Mouse (Mus musculus) hindbrain, embryonic 15.5 days (tissue): ENCODE data around the gene Fam227b. TPM values are rescaled to one million over a fixed set of nuclear protein-coding genes. Genes with fewer than 3 reads are reported as not detected.

Experiments used
- ATAC-seq: fragments of 200-750 bp; cut with Nextera tagmentation; 2 replicates; pipeline ENCODE4 v1.8.0; 2017; ENCODE audit warnings: low read depth, moderate number of reproducible peaks, moderate TSS enrichment; ENCODE audit not compliant: low FRiP score
- H3K27ac ChIP-seq: fragments of 300-500 bp; sonication (generic); replicated peaks from 2 replicates; pipeline ENCODE4 v1.5.1; 2015; ENCODE audit warnings: mild to moderate bottlenecking, inconsistent platforms
- H3K27me3 ChIP-seq: fragments of 300-500 bp; sonication (generic); 2 replicates; pipeline ENCODE4 v1.6.1; 2015; ENCODE audit warnings: control low read depth, inconsistent platforms
- H3K36me3 ChIP-seq: fragments of 300-500 bp; sonication (generic); 2 replicates; pipeline ENCODE4 v1.6.1; 2015; ENCODE audit warnings: control low read depth, inconsistent platforms
- H3K4me1 ChIP-seq: fragments of 300-500 bp; sonication (generic); replicated peaks from 2 replicates; pipeline ENCODE4 v1.6.1; 2015; ENCODE audit warnings: control low read depth, inconsistent platforms
- H3K4me2 ChIP-seq: fragments of 300-500 bp; sonication (generic); 2 replicates; pipeline ENCODE4 v1.6.1; 2015; ENCODE audit warnings: moderate library complexity, mild to moderate bottlenecking, inconsistent platforms
- H3K4me3 ChIP-seq: fragments of 300-500 bp; sonication (generic); 2 replicates; pipeline ENCODE4 v1.5.1; 2015; ENCODE audit warnings: mild to moderate bottlenecking, inconsistent platforms
- H3K9ac ChIP-seq: fragments of 300-500 bp; sonication (generic); 2 replicates; pipeline ENCODE4 v1.6.1; 2015; ENCODE audit warnings: inconsistent platforms
- H3K9me3 ChIP-seq: fragments of 300-500 bp; sonication (generic); 2 replicates; pipeline ENCODE4 v1.6.1; 2016; ENCODE audit warnings: control low read depth, inconsistent platforms
- WGBS: fragments of 180-500 bp; shearing (Covaris S2); methylation state at CpG from one replicate; pipeline ENCODE4 v1.1.7; 2015; 5-methylcytosine and 5-hydroxymethylcytosine counted together
- polyA plus RNA-seq: library from polyadenylated mRNA; unstranded; fragments of >200 nt; fragmentation: Nextera tagmentation; extraction: Ambion mirVana; gene quantifications from 2 replicates; pipeline ENCODE4 v1.2.1, GENCODE M21; 2015

Fam227b gene
- polyA plus RNA-seq, 1 experiment from 2014 or later: not detected

DNA sequence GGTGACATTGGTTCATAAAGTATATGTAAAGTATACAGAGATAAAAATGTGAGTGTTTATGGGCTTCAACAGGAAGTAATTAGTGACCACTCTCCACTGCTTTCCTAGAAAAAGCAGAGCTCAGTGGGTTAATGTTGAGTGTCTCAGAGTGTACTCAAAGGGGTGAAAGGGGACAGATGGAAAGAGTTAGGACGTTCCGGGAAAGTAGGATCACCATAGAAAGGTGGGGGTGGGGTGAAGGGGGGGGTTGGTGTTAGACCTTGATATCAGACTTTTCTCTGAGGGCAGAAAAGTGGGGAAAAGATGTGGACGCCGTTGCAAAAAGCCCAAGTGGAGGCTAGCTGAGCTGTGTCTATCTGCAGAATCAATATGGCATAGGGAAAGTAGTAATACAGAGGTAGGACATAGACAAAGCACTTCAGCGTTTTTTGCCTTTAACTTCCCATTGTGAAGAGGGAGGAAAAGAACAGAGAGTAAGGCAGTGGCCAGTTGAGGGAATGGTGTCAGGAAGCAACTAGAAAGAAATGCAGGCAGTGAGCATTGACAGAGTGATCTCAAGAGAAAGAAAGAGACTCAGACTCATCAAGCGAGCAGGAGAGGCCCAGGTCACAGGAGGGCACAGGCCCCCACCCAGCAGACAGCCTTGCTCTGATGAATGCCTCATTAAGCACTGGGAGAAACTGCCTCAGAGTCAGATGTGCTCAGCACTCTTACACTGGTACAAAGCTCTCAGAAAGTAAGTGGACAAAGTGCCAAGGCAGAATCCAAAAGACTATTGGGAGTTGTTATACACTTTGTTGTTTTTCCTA, 98.9 kb downstream of the Fam227b start:
- no peak for ATAC-seq
- H3K4me1 ChIP-seq: no peaks in the 10 kb centered on the region
- no peaks in the 10 kb centered on the region for H3K36me3 ChIP-seq
- WGBS: 34% methylated on average over 6 of the region's 6 CpGs
- H3K4me2 ChIP-seq: no peak overlapping the region
- no peaks in the 10 kb centered on the region for H3K9me3 ChIP-seq
- H3K27me3 ChIP-seq: no peaks in the 10 kb centered on the region
- H3K9ac ChIP-seq: no peak overlapping the region
- H3K4me3 ChIP-seq: no peak overlapping the region
- no peak overlapping the region for H3K27ac ChIP-seq

GRCm38 (mm10) chr2:126045621-126046020, 106.2 kb downstream of the Fam227b start:
- no peak overlapping the region for H3K27ac ChIP-seq
- H3K9me3 ChIP-seq: no peaks in the 10 kb centered on the region
- H3K4me1 ChIP-seq: no peaks in the 10 kb centered on the region
- no peak overlapping the region for H3K4me3 ChIP-seq
- ATAC-seq: no peak
- H3K9ac ChIP-seq: no peak overlapping the region
- no peak overlapping the region for H3K4me2 ChIP-seq
- no peaks in the 10 kb centered on the region for H3K27me3 ChIP-seq
- WGBS: 91% methylated on average over 5 of the region's 5 CpGs
- no peaks in the 10 kb centered on the region for H3K36me3 ChIP-seq

DNA sequence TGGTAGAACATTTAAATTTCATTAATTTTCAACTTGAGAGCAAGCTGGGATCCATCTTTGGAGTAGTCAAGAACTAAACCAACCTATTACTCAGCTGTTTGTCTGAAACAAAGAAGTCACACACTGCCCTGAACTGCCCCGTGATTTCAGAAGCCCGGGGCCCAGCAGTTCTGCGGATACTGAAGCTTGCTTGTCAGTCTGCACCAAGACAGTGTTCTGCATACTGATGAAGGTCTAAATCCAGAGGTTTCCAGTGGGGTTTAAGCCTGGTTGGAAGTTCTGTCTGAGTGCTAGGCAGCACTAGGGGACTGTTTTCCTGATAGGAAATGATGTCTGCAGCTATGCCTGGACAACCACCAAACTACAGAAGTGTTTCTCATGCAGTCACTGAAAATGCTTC, 109.1 kb downstream of the Fam227b start:
- Histone ChIP-seq H3K4me2 (no peak overlapping the region), H3K27me3 (no peaks in the 10 kb centered on the region), H3K36me3 (no peaks in the 10 kb centered on the region), H3K9ac (no peak overlapping the region), H3K27ac (no peak overlapping the region), H3K4me3 (no peak overlapping the region), H3K4me1 (no peaks in the 10 kb centered on the region), H3K9me3 (no peaks in the 10 kb centered on the region)
- ATAC-seq: no peak
- WGBS: 29% methylated on average over 3 of the region's 3 CpGs

DNA sequence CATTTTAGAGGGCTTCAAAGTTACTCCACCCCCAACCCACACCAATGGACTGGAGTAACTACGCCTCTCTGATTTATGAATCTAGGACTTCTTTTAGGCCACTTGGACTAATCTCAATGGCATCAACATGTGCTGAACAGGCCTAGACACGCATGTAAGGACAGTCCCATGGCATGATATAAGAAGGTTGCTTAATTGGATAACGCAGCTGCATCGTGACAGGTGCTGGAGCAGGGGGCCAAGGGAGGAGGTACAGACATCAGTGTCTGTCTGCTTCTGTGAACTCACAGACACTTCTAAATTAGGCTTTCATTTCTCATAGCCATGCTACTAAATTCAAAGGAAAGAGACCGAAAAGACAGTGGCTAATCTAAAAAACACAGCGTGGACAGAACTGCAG, 110.6 kb downstream of the Fam227b start:
- no peak for ATAC-seq
- Histone ChIP-seq H3K4me1 (no peaks in the 10 kb centered on the region), H3K27me3 (no peaks in the 10 kb centered on the region), H3K4me2 (no peak overlapping the region), H3K9me3 (no peaks in the 10 kb centered on the region), H3K27ac (no peak overlapping the region), H3K9ac (no peak overlapping the region), H3K36me3 (no peaks in the 10 kb centered on the region), H3K4me3 (no peak overlapping the region)
- 90% methylated on average over 6 of the region's 6 CpGs for WGBS

DNA sequence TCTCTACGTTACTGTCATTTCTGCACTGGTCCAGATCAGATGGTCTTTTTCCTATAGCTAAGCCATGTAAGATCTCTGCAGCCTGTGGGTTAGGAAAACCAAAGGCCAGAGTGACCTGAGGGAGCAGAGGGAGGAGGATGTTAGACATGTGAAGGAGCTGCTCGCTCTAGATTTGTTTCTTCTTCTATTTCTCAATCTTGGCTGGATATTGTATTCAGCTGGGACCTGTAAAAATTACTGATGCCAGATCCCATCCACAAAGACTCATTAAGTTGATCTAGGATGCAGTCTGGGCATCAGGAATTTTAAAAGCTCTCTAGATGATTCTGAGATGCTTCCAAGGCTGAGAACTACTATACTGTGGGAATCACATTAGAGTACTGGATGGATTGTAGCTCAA, 111.2 kb downstream of the Fam227b start:
- 89% methylated on average over 2 of the region's 2 CpGs for WGBS

GRCm38 (mm10) chr2:126039414-126039891, 112.4 kb downstream of the Fam227b start:
- H3K27me3 ChIP-seq: no peaks in the 10 kb centered on the region
- 67% methylated on average over 4 of the region's 4 CpGs for WGBS
- H3K27ac ChIP-seq: no peak overlapping the region
- H3K9ac ChIP-seq: no peak overlapping the region
- ATAC-seq: no peak
- no peaks in the 10 kb centered on the region for H3K9me3 ChIP-seq
- H3K4me2 ChIP-seq: no peak overlapping the region
- H3K36me3 ChIP-seq: no peaks in the 10 kb centered on the region
- no peak overlapping the region for H3K4me3 ChIP-seq
- H3K4me1 ChIP-seq: no peaks in the 10 kb centered on the region

More for the DNA sequence above, 111.2 kb downstream of the Fam227b start:
- H3K4me2 ChIP-seq: no peak overlapping the region
- no peak for ATAC-seq
- H3K4me3 ChIP-seq: no peak overlapping the region
- H3K27ac ChIP-seq: no peak overlapping the region
- H3K27me3 ChIP-seq: no peaks in the 10 kb centered on the region
- no peak overlapping the region for H3K9ac ChIP-seq
- no peaks in the 10 kb centered on the region for H3K9me3 ChIP-seq
- no peaks in the 10 kb centered on the region for H3K4me1 ChIP-seq
- no peaks in the 10 kb centered on the region for H3K36me3 ChIP-seq

DNA sequence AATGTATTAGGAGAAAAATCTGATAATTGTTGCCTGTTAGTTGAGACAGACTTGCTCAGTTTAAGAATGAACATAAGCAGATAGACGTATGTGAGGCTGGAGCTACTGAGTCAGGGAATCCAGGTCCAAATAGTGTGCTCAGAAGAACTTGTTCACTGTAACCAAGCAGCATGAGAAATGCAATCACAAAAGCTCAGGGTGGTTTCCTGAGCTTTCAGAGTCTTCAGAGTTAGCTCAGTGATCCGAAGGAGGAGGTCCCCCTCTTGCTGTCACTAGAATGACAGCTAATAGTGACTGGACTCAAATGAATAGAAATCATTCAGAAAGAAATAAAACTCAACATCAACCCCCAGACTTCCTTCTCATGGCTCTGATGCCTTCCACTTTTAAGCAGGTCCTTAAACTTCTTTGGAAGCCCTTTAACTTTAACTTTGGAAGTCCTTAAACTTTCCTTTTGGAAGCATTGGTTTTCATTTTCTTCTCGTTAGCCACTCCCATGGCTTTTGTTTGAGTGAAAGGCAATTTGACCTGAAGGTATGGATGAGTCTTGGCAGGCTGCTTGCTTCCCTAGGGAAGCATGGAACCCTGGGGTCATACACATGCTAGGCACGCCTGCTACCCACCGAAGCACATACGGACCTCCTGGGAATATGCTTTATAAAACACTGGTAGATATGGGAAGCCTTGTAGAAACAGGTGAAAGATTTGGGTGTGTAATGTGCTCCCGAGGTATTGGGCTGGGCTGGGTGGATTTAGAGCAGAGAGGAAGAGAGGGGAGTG, 113.4 kb downstream of the Fam227b start:
- 60% methylated on average over 7 of the region's 7 CpGs for WGBS

DNA sequence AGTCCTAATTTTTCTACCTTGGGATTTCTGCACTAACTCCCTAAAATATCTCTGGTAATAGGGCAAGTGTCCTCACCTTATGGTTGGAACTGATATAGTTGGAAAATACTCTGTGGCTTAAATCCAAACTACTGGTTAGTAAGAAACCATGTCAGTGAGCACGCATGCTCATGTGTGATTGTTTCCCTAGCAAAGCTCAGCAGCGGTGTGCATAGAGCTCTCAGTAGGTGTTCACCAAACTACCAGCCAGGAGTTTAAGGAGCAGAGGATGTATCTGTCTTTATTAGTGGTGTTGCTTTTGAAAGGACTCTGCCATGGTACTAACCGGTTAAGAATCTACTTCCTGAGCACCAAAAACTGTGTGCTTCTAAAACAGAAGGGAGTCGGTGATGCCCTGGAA, 115.7 kb downstream of the Fam227b start:
- Histone ChIP-seq H3K4me1 (no peaks in the 10 kb centered on the region), H3K27ac (no peak overlapping the region), H3K9ac (no peak overlapping the region), H3K36me3 (no peaks in the 10 kb centered on the region), H3K9me3 (no peaks in the 10 kb centered on the region), H3K4me2 (no peak overlapping the region), H3K27me3 (no peaks in the 10 kb centered on the region), H3K4me3 (no peak overlapping the region)
- no peak for ATAC-seq
- WGBS: 91% methylated on average over 4 of the region's 4 CpGs

More for the DNA sequence above, 113.4 kb downstream of the Fam227b start:
- H3K9me3 ChIP-seq: no peaks in the 10 kb centered on the region
- no peak overlapping the region for H3K4me3 ChIP-seq
- H3K4me1 ChIP-seq: no peaks in the 10 kb centered on the region
- no peaks in the 10 kb centered on the region for H3K36me3 ChIP-seq
- no peaks in the 10 kb centered on the region for H3K27me3 ChIP-seq
- no peak overlapping the region for H3K9ac ChIP-seq
- H3K27ac ChIP-seq: no peak overlapping the region
- H3K4me2 ChIP-seq: no peak overlapping the region
- no peak for ATAC-seq

DNA sequence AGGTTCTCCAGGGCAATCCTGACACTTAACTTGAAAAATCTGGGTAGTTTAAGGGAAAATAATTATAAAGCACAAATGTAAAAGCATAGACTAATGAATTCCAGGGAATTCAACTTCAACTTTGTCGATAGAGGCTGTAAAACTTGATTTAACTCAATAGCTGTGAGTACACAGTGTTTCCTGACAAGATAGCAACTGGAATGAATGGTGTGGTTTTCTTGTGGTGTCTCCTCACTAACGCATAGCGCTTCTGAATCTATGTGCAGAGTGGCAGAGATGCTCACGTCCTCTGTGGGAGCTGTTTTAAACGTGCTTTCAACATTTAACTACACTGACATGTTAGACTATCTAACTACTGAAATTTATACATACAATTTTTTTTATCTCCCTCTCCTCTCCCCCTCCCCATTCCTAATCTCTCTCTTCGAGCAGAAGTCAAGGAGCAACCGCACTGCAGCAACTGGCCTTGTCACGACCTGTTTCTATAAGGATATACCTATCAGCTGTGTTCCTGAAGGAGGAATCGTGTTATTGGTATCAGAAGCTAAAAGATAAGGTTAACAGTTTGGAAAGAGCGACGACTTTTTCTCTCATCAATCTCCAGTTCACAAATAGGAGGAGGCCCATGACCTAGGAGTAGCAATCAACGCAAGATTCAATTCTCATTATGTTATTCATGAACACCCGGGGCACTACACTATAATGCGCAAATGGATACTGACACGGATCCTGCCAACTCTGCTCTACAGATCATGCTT, 116.6 kb downstream of the Fam227b start:
- Histone ChIP-seq H3K9me3 (no peaks in the 10 kb centered on the region), H3K27me3 (no peaks in the 10 kb centered on the region), H3K4me3 (no peak overlapping the region), H3K4me1 (no peaks in the 10 kb centered on the region), H3K27ac (no peak overlapping the region), H3K36me3 (no peaks in the 10 kb centered on the region), H3K9ac (no peak overlapping the region), H3K4me2 (no peak overlapping the region)
- ATAC-seq: no peak
- 80% methylated on average over 15 of the region's 15 CpGs for WGBS

DNA sequence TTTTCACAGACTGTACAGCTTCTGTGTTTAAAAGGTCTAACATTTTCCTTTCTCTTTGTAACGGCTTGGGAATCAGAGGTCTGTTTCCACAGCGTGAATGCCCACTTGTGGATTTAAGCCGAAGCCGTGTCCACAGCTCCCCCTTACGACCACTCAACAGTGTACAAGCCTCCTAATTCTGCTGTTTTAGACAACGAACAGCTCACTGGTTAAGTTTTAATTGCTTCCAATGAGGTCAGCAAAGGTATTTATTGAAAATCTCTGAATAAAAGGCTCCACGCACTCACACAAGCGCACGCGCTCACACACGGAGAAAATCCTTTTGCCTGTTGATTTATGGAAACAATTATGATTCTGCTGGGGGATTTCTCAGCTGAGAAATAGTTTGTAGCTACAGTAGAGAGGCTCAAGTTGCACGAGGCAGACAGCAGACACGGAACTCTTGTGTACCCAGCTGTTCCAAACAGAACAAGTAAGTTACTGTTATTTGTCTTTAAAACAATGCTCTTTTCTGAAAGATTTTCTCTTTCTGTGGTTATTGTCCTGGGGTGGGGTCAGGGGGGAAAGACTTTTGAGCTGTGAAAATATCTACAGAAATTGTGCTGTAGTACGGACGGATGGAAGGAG, 117.3 kb downstream of the Fam227b start, which contains the start of gene Fgf7:
TSS of gene Fgf7 (plus strand) at position 280 of the 627 bp plus-strand sequence.
- no peaks in the 10 kb centered on the region for H3K27me3 ChIP-seq
- no peak within 1 kb of the TSS for H3K4me2 ChIP-seq

DNA sequence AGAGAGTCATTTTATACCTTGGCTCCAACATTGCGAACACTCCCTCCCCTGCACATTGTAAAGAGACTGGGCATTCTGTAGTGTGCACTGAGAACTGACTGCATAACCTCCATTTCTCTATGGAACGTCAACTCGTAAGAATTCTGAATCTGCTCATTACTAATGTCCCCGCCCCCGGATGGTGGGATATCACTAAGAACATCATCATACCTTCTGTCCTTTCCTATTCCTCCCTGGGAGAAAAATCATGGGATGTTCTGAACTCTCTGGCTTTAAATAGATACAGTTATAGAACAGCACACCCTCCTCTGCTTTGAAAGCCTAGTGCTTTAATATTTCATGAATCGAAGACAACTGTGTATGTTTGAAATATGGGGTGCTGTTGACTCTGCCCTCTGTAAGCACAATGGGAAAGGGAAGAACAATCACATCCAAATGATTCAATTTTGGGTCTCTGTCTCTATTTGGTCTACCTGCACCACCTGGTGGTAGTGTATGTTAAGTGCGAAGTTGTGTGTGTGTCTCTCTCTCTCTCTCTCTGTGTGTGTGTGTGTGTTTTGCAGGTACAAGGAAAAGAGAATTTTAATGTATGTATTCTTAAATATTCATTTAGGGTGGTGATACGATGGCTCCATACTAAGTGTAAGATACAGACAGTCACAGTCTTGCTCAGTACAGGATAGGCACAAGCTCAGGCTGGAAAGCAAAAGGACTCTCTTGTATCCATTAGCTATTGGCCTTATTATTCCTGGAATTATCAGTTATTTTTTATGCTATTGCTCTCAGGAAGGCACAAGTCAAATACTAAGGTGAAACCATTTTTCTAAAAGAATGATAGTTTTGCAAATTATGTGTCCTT, 118.5 kb downstream of the Fam227b start:
- Histone ChIP-seq H3K27ac (no peak overlapping the region), H3K27me3 (no peaks in the 10 kb centered on the region), H3K4me3 (no peak overlapping the region), H3K9me3 (no peaks in the 10 kb centered on the region), H3K36me3 (no peaks in the 10 kb centered on the region), H3K4me2 (no peak overlapping the region), H3K4me1 (no peaks in the 10 kb centered on the region), H3K9ac (no peak overlapping the region)
- WGBS: 82% methylated on average over 8 of the region's 8 CpGs
- no peak for ATAC-seq

More for the DNA sequence above, 117.3 kb downstream of the Fam227b start, which contains the start of gene Fgf7:
- WGBS: 67% methylated on average over 15 of the region's 15 CpGs
- Histone ChIP-seq H3K4me1 (no peaks in the 10 kb centered on the region), H3K9me3 (no peaks in the 10 kb centered on the region), H3K4me3 (no peak within 1 kb of the TSS), H3K27ac (no peak within 1 kb of the TSS), H3K36me3 (no peaks in the 10 kb centered on the region), H3K9ac (no peak within 1 kb of the TSS)
- ATAC-seq: no peak
